Mouse (Mus musculus) myocyte (in vitro differentiated cells): ENCODE measurements around the gene Pdcd7.

Experiments used
- E2F4 ChIP-seq: IDR thresholded peaks from one replicate; pipeline ENCODE4 v1.6.1; 2011; ENCODE audit warnings: mild to moderate bottlenecking, control low read depth, moderate library complexity; ENCODE audit not compliant: insufficient read depth
- MAX ChIP-seq: IDR thresholded peaks from one replicate; pipeline ENCODE4 v1.6.1; 2011; ENCODE audit warnings: low read depth, mild to moderate bottlenecking, control low read depth
- MYOD1 ChIP-seq, 3 experiments: IDR thresholded peaks; one replicate each; pipeline ENCODE4 v1.6.1; 2011; ENCODE audit warnings: control low read depth in 2 of 3, low read depth in 2 of 3, mild to moderate bottlenecking in 2 of 3, moderate library complexity in 1 of 3; ENCODE audit not compliant: insufficient read length in 2 of 3, control insufficient read depth in 1 of 3
- POLR2A ChIP-seq: IDR thresholded peaks from one replicate; pipeline ENCODE4 v1.6.1; 2011; ENCODE audit warnings: low read depth, mild to moderate bottlenecking, control low read depth, moderate library complexity; ENCODE audit not compliant: insufficient read length
- REST ChIP-seq: IDR thresholded peaks from one replicate; pipeline ENCODE4 v1.6.1; 2011; ENCODE audit warnings: mild to moderate bottlenecking, control low read depth, moderate library complexity; ENCODE audit not compliant: insufficient read depth, insufficient read length
- USF1 ChIP-seq: IDR thresholded peaks from one replicate; pipeline ENCODE4 v1.6.1; 2011; ENCODE audit warnings: low read depth, mild to moderate bottlenecking, control low read depth, moderate library complexity

DNA sequence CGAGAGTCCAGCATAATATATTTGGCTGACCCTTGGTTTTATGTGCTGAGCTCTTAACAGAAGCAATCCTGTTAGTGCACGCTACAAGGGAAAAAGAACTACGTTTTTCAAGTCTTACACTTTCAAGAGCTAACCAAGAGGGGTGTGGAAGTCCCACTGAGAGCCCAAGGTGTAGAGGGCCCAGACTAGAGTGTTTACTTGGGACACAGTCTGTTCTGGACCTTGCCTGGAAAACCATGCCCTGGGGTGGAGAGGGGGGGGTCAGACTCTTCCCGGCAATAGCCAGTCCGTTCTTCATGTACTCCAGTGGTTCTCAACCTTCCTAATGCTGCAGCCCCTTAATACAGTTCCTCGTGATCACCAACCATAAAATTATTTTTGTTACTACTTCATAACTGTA is 54.0 kb downstream of the Pdcd7 start:
- TF ChIP-seq POLR2A: no peak
- TF ChIP-seq E2F4: no peak
- no peak for TF ChIP-seq MAX
- TF ChIP-seq REST: no peak
- TF ChIP-seq MYOD1 (IDR thresholded peaks at IDR 0.05; ENCODE audit: control insufficient read depth in 1 of 3, insufficient read length in 2 of 3, low read depth in 2 of 3): no peak
- no peak for TF ChIP-seq USF1
